Mouse (Mus musculus) c-Kit-positive CD71-positive TER-119-negative erythroid progenitor cells, embryonic 14.5 days (primary cell): ENCODE results near the gene Gins3.
"Not testable (repeated sequence)": the region's sequence is repeated elsewhere in the genome, so short reads cannot be mapped to it uniquely, and the experiment has no call there.

Experiments used
- DNase-seq: peaks from one replicate; pipeline ENCODE4 v3.0.0-alpha.2; 2013; ENCODE audit warnings: low read depth

Gene Gins3

GRCm38 (mm10) chr8:95633262-95634062 is at the start of gene Gins3:
TSS of gene Gins3 (plus strand) at chr8:95633453.
- DNase-seq: peak; percentile 93

- no peak for DNase-seq
Measured at GRCm38 (mm10) chr8:95587339-95587738, 45.9 kb upstream of the Gins3 start.

- DNase-seq: no peak
Measured at GRCm38 (mm10) chr8:95589282-95589681, 44.0 kb upstream of the Gins3 start.

- no peak for DNase-seq
Measured at GRCm38 (mm10) chr8:95590539-95590938, 42.7 kb upstream of the Gins3 start.

GRCm38 (mm10) chr8:95592131-95592780 is 41.0 kb upstream of the Gins3 start:
- peak; percentile 57 for DNase-seq

GRCm38 (mm10) chr8:95593439-95594393 is 39.5 kb upstream of the Gins3 start:
- no peak for DNase-seq

GRCm38 (mm10) chr8:95595131-95595530 is 38.1 kb upstream of the Gins3 start:
- no peak for DNase-seq

- no peak for DNase-seq
Measured at GRCm38 (mm10) chr8:95596841-95597241, 36.4 kb upstream of the Gins3 start.

GRCm38 (mm10) chr8:95599861-95600260 is 33.4 kb upstream of the Gins3 start:
- no peak for DNase-seq

GRCm38 (mm10) chr8:95601306-95601705 is 31.9 kb upstream of the Gins3 start:
- DNase-seq: no peak

GRCm38 (mm10) chr8:95602168-95602567 is 31.1 kb upstream of the Gins3 start:
- no peak for DNase-seq

- not testable (repeated sequence) for DNase-seq
Measured at GRCm38 (mm10) chr8:95606509-95606908, 26.7 kb upstream of the Gins3 start.

GRCm38 (mm10) chr8:95607210-95607609 is 26.0 kb upstream of the Gins3 start:
- no peak for DNase-seq

- no peak for DNase-seq
Measured at GRCm38 (mm10) chr8:95609406-95609805, 23.8 kb upstream of the Gins3 start.

- no peak for DNase-seq
Measured at GRCm38 (mm10) chr8:95610749-95611148, 22.5 kb upstream of the Gins3 start.

GRCm38 (mm10) chr8:95611769-95612168 is 21.5 kb upstream of the Gins3 start:
- DNase-seq: no peak

- DNase-seq: no peak
Measured at GRCm38 (mm10) chr8:95616383-95616782, 16.9 kb upstream of the Gins3 start.

GRCm38 (mm10) chr8:95620046-95620445 is 13.2 kb upstream of the Gins3 start:
- no peak for DNase-seq

GRCm38 (mm10) chr8:95624833-95625232 is 8.4 kb upstream of the Gins3 start:
- no peak for DNase-seq

- DNase-seq: no peak
Measured at GRCm38 (mm10) chr8:95632840-95633239, 413 bp upstream of the Gins3 start.

- DNase-seq: no peak
Measured at GRCm38 (mm10) chr8:95634063-95634340, 749 bp downstream of the Gins3 start.

GRCm38 (mm10) chr8:95644942-95645341 is 11.7 kb downstream of the Gins3 start:
- DNase-seq: no peak

GRCm38 (mm10) chr8:95648251-95648650 is 15.0 kb downstream of the Gins3 start:
- no peak for DNase-seq
